Mouse (Mus musculus) MEL (cell line): ENCODE data around the gene Sart3. TPM values are rescaled to one million over a fixed set of nuclear protein-coding genes. Genes with fewer than 3 reads are reported as not detected.
A peak's percentile ranks its signal among the peaks of the same experiment; 100 is the strongest.

Source experiments
- DNase-seq: peaks from one replicate; pipeline ENCODE4 v3.0.0; 2011; ENCODE audit warnings: low read depth, low spot score
- H3K27ac ChIP-seq: 2 replicates; pipeline ENCODE4 v1.5.1; 2012; ENCODE audit warnings: low read depth, mild to moderate bottlenecking, control low read depth, low read length, moderate library complexity; ENCODE audit not compliant: control insufficient read depth
- H3K27me3 ChIP-seq, 2 experiments: fragments of 150-350 bp in 1 of 2; sonication (generic) in 1 of 2; 2 replicates each; pipeline ENCODE4 v1.6.1; 2012; ENCODE audit warnings: low read length in 2 of 2, mild to moderate bottlenecking in 2 of 2, improper control_type of control experiment in 1 of 2, moderate library complexity in 1 of 2; ENCODE audit not compliant: insufficient read depth in 2 of 2, control insufficient read depth in 1 of 2
- H3K36me3 ChIP-seq, 2 experiments: 2 replicates each; pipeline ENCODE4 v1.6.1; 2012 to 2014; ENCODE audit warnings: low read length in 2 of 2, improper control_type of control experiment in 1 of 2, inconsistent platforms in 1 of 2, mild to moderate bottlenecking in 1 of 2; ENCODE audit not compliant: insufficient read depth in 2 of 2, control insufficient read depth in 1 of 2
- H3K4me1 ChIP-seq, 2 experiments: fragments of 150-350 bp in 1 of 2; sonication (generic) in 1 of 2; 2 replicates each; pipeline ENCODE4 v1.6.1; 2012; ENCODE audit warnings: low read length in 2 of 2, improper control_type of control experiment in 1 of 2, mild to moderate bottlenecking in 1 of 2; ENCODE audit not compliant: insufficient read depth in 2 of 2, control insufficient read depth in 1 of 2
- H3K4me3 ChIP-seq, 2 experiments: fragments of 150-350 bp in 1 of 2; sonication (generic) in 1 of 2; 2 replicates each; pipeline ENCODE4 v1.5.1; 2012; ENCODE audit warnings: low read depth in 2 of 2, low read length in 2 of 2, mild to moderate bottlenecking in 2 of 2, moderate library complexity in 2 of 2, control low read depth in 1 of 2, improper control_type of control experiment in 1 of 2; ENCODE audit not compliant: control insufficient read depth in 1 of 2, insufficient read depth in 1 of 2
- H3K79me2 ChIP-seq: 2 replicates; pipeline ENCODE4 v1.6.1; 2012; ENCODE audit warnings: mild to moderate bottlenecking, low read length, moderate library complexity; ENCODE audit not compliant: control insufficient read depth, poor library complexity, insufficient read depth
- H3K9ac ChIP-seq: 2 replicates; pipeline ENCODE4 v1.6.1; 2012; ENCODE audit warnings: low read depth, mild to moderate bottlenecking, control low read depth, low read length, moderate library complexity; ENCODE audit not compliant: control insufficient read depth, poor library complexity, severe bottlenecking
- H3K9me3 ChIP-seq: fragments of 150-350 bp; sonication (generic); replicated peaks from 2 replicates; pipeline ENCODE4 v1.6.1; 2012; ENCODE audit warnings: mild to moderate bottlenecking, low read length, improper control_type of control experiment, moderate library complexity; ENCODE audit not compliant: insufficient read depth
- BHLHE40 ChIP-seq: IDR thresholded peaks from 2 replicates; pipeline ENCODE4 v1.6.1; 2012; ENCODE audit warnings: low read depth, mild to moderate bottlenecking, inconsistent platforms, low read length, improper control_type of control experiment, borderline replicate concordance
- E2F4 ChIP-seq: IDR thresholded peaks from 2 replicates; pipeline ENCODE4 v1.6.1; 2011; ENCODE audit warnings: low read depth, low read length, improper control_type of control experiment, borderline replicate concordance
- ELF1 ChIP-seq: IDR thresholded peaks from 2 replicates; pipeline ENCODE4 v1.6.1; 2014; ENCODE audit warnings: low read depth, mild to moderate bottlenecking, inconsistent platforms, low read length, improper control_type of control experiment, moderate library complexity
- ETS1 ChIP-seq: IDR thresholded peaks from 2 replicates; pipeline ENCODE4 v1.6.1; 2012; ENCODE audit warnings: low read depth, mild to moderate bottlenecking, inconsistent platforms, low read length, improper control_type of control experiment, moderate library complexity
- HCFC1 ChIP-seq: IDR thresholded peaks from 2 replicates; pipeline ENCODE4 v1.6.1; 2012; ENCODE audit warnings: low read depth, mild to moderate bottlenecking, inconsistent platforms, low read length, improper control_type of control experiment, moderate library complexity
- JUND ChIP-seq: IDR thresholded peaks from 2 replicates; pipeline ENCODE4 v1.6.1; 2011; ENCODE audit warnings: low read depth, mild to moderate bottlenecking, improper control_type of control experiment, low read length
- KAT2A ChIP-seq: conservative IDR thresholded peaks from 2 replicates; pipeline ENCODE4 v1.6.1; 2012; ENCODE audit warnings: low read depth, low read length, improper control_type of control experiment, inconsistent platforms
- MAX ChIP-seq: IDR thresholded peaks from 2 replicates; pipeline ENCODE4 v1.6.1; 2011; ENCODE audit warnings: low read length, improper control_type of control experiment
- MEF2A ChIP-seq: IDR thresholded peaks from 2 replicates; pipeline ENCODE4 v1.6.1; 2014; ENCODE audit warnings: low read depth, mild to moderate bottlenecking, inconsistent platforms, low read length, improper control_type of control experiment; ENCODE audit not compliant: poor library complexity, insufficient replicate concordance, severe bottlenecking; ENCODE audit errors: extremely low read depth
- MXI1 ChIP-seq: IDR thresholded peaks from 2 replicates; pipeline ENCODE4 v1.6.1; 2011; ENCODE audit warnings: mild to moderate bottlenecking, low read depth, low read length, improper control_type of control experiment
- MYC ChIP-seq: IDR thresholded peaks from 2 replicates; pipeline ENCODE4 v1.6.1; 2011; ENCODE audit warnings: low read depth, mild to moderate bottlenecking, low read length, improper control_type of control experiment, moderate library complexity
- NELFE ChIP-seq: IDR thresholded peaks from 2 replicates; pipeline ENCODE4 v1.6.1; 2011; ENCODE audit warnings: low read depth, low read length, improper control_type of control experiment
- NRF1 ChIP-seq: IDR thresholded peaks from 2 replicates; pipeline ENCODE4 v1.6.1; 2014; ENCODE audit warnings: low read depth, mild to moderate bottlenecking, inconsistent platforms, low read length, improper control_type of control experiment, moderate library complexity; ENCODE audit not compliant: poor library complexity, insufficient read depth, severe bottlenecking
- POLR2A ChIP-seq, 2 experiments: IDR thresholded peaks; 2 replicates each; pipeline ENCODE4 v1.6.1; 2011 to 2012; ENCODE audit warnings: low read length in 2 of 2, mild to moderate bottlenecking in 2 of 2, control low read depth in 1 of 2, improper control_type of control experiment in 1 of 2, low read depth in 1 of 2, moderate library complexity in 1 of 2; ENCODE audit not compliant: control insufficient read depth in 1 of 2, insufficient read depth in 1 of 2, poor library complexity in 1 of 2
- POLR2AphosphoS2 ChIP-seq: IDR thresholded peaks from 2 replicates; pipeline ENCODE4 v1.6.1; 2011; ENCODE audit warnings: low read length, improper control_type of control experiment
- POLR2AphosphoS5 ChIP-seq: IDR thresholded peaks from 2 replicates; pipeline ENCODE4 v1.6.1; 2012; ENCODE audit warnings: low read depth, borderline replicate concordance, mild to moderate bottlenecking, inconsistent platforms, low read length, moderate library complexity, mixed read lengths
- RAD21 ChIP-seq: IDR thresholded peaks from 2 replicates; pipeline ENCODE4 v1.6.1; 2011; ENCODE audit warnings: mild to moderate bottlenecking, low read depth, low read length, improper control_type of control experiment
- SIN3A ChIP-seq: IDR thresholded peaks from 2 replicates; pipeline ENCODE4 v1.6.1; 2012; ENCODE audit warnings: low read length, improper control_type of control experiment, inconsistent platforms
- SMC3 ChIP-seq: IDR thresholded peaks from 2 replicates; pipeline ENCODE4 v1.6.1; 2011; ENCODE audit warnings: low read depth, low read length, improper control_type of control experiment
- TBP ChIP-seq: IDR thresholded peaks from 2 replicates; pipeline ENCODE4 v1.8.0; 2011; ENCODE audit warnings: low read depth, low read length, improper control_type of control experiment
- TCF12 ChIP-seq: IDR thresholded peaks from 2 replicates; pipeline ENCODE4 v1.6.1; 2014; ENCODE audit warnings: low read depth, mild to moderate bottlenecking, inconsistent platforms, low read length, improper control_type of control experiment, moderate library complexity
- ZMIZ1 ChIP-seq: IDR thresholded peaks from 2 replicates; pipeline ENCODE4 v1.6.1; 2012; ENCODE audit warnings: low read depth, mild to moderate bottlenecking, inconsistent platforms, low read length, improper control_type of control experiment, moderate library complexity
- ZNF384 ChIP-seq: IDR thresholded peaks from 2 replicates; pipeline ENCODE4 v1.6.1; 2012; ENCODE audit warnings: low read depth, mild to moderate bottlenecking, inconsistent platforms, low read length, improper control_type of control experiment
- polyA plus RNA-seq, 2 experiments: library from polyadenylated mRNA; stranded (reverse) in 1 of 2; unstranded in 1 of 2; fragments of >175 nt in 1 of 2; fragments of >200 nt in 1 of 2; gene quantifications; 2 replicates each; pipeline versions ENCODE4 v1.2.1 to v1.2.4; 2012; ENCODE audit warnings: low replicate concordance in 2 of 2, low read depth in 1 of 2; ENCODE audit not compliant: insufficient read length in 2 of 2, insufficient read depth in 1 of 2, missing spikeins in 1 of 2
- total RNA-seq: library from RNA; depleted of rRNA; stranded (reverse); fragments of 300-350 nt; gene quantifications from 2 replicates; pipeline ENCODE4 v1.2.3, GENCODE M21; 2012; rRNA removed

The Sart3 gene
- 38.5 and 41.4 TPM in 2 replicates for total RNA-seq
- 10 to 100 TPM in 1 of 2 experiments, not detected in 1; 74.4 TPM for polyA plus RNA-seq

GRCm38 (mm10) chr5:113772450-113772895, at the start of gene Sart3, which contains the start of gene Iscu:
Sart3 (minus strand) TSS chr5:113772510.
Iscu (plus strand) TSS chr5:113772748.
- Histone ChIP-seq H3K9me3 (no peaks in the 10 kb centered on the region), H3K9ac (peak within 1 kb of the TSS; percentile 96), H3K79me2 (peaks cover 50% of the 10 kb centered on the region), H3K36me3 (peaks cover 0 to 8% of the 10 kb centered on the region in 2 experiments; a peak in 2 of 4 replicates)
- TF ChIP-seq BHLHE40 = no peak
- peak; percentile 47; the same call in 1 of the 2 replicates for TF ChIP-seq ETS1
- TF ChIP-seq POLR2AphosphoS2 = peak; percentile 47
- peak; percentile 94 for TF ChIP-seq MXI1
- peak; percentile 68 for TF ChIP-seq NELFE
- peak; percentile 91 for TF ChIP-seq HCFC1
- TF ChIP-seq ELF1 = 0 out of 2 replicates have a peak, but pooled peaks have one; percentile 56
- TF ChIP-seq ZNF384 = peak; percentile 87
- TF ChIP-seq JUND = no peak
- no peak for TF ChIP-seq POLR2AphosphoS5
- TF ChIP-seq TCF12 = peak; percentile 39; the same call in 1 of the 2 replicates
- peak; percentile 50 to 84; a peak in 3 of 4 replicates for TF ChIP-seq POLR2A (IDR thresholded peaks at IDR 0.05; ENCODE audit: control insufficient read depth in 1 of 2, insufficient read depth in 1 of 2, low read depth in 1 of 2, low read length in 2 of 2, poor library complexity in 1 of 2)
- peak; percentile 93; the same call in 1 of the 2 replicates for TF ChIP-seq E2F4
- peak; percentile 46; the same call in 1 of the 2 replicates for TF ChIP-seq MYC
- TF ChIP-seq RAD21 = no peak
- no peak for TF ChIP-seq MEF2A
- TF ChIP-seq NRF1 = peak; percentile 91
- TF ChIP-seq ZMIZ1 = peak; percentile 24
- peak; percentile 80 for TF ChIP-seq TBP
- no peak; the same call in 1 of the 2 replicates for TF ChIP-seq KAT2A
- peak; percentile 95 for TF ChIP-seq MAX
- TF ChIP-seq SMC3 = no peak
- peak; percentile 90 for TF ChIP-seq SIN3A
- TF ChIP-seq, all 39 proteins: peak for 16
- no peaks in the 10 kb centered on the region for H3K27me3 ChIP-seq
- H3K4me1 ChIP-seq = peaks cover 0 to 12% of the 10 kb centered on the region in 2 experiments; a peak in 2 of 4 replicates
- DNase-seq = peak; percentile 97
- peak within 1 kb of the TSS; percentile 91 to 96 for H3K4me3 ChIP-seq
- H3K27ac ChIP-seq = peak within 1 kb of the TSS; percentile 94
